ENCODE assay signal across 19 mouse cellular contexts in genomic region chr2:20291741-20292110, GRCm38 (mm10).
"Had no signal": no experiment of that assay in that cellular context is flagged by ENCODE, and none has a peak within 500 bp of the region (broad histone marks: within the 10 kb centered on the region; RNA-seq: fewer than 3 reads in every experiment).

No protein-coding gene starts in this region.

- H3K4me2 ChIP-seq: liver, embryonic 13.5 days; midbrain, embryonic 13.5 days; neural tube, embryonic 13.5 days; stomach, embryonic 15.5 days had no signal

- DNase-seq: kidney, adult 2 months; kidney, postnatal 36 days; layer of hippocampus, adult 9-11 months; liver, embryonic 13.5 days; retina, postnatal 1 day; right cerebral cortex, postnatal 25 days; spleen, adult 18-20 months; thymus, postnatal 25 days had no signal

- H3K9me3 ChIP-seq: liver, embryonic 13.5 days; megakaryocyte, embryonic 14.5 days; midbrain, embryonic 10.5 days; midbrain, embryonic 13.5 days; neural tube, embryonic 13.5 days; stomach, embryonic 15.5 days had no signal

- H3K27ac ChIP-seq: layer of hippocampus, adult 2 months; liver, embryonic 13.5 days; macrophage; midbrain, embryonic 13.5 days; neural tube, embryonic 13.5 days; stomach, embryonic 15.5 days had no signal

- H3K27me3 ChIP-seq: liver, embryonic 13.5 days; megakaryocyte, embryonic 14.5 days; midbrain, embryonic 13.5 days; neural tube, embryonic 13.5 days; stomach, embryonic 15.5 days had no signal

- H3K9ac ChIP-seq: liver, embryonic 13.5 days; midbrain, embryonic 13.5 days; neural tube, embryonic 13.5 days; stomach, embryonic 15.5 days had no signal

- H3K36me3 ChIP-seq: liver, embryonic 13.5 days; midbrain, embryonic 10.5 days; midbrain, embryonic 13.5 days; neural tube, embryonic 13.5 days; stomach, embryonic 15.5 days had no signal

- ATAC-seq: intestine, postnatal 0 days; midbrain, embryonic 13.5 days; midbrain, embryonic 16.5 days had no signal

- H3K4me3 ChIP-seq: layer of hippocampus, adult 2 months; left cerebral cortex, adult 2 months; liver, embryonic 13.5 days; megakaryocyte, embryonic 14.5 days; midbrain, embryonic 10.5 days; midbrain, embryonic 13.5 days; myocyte; neural tube, embryonic 13.5 days; stomach, embryonic 15.5 days had no signal

- H3K4me1 ChIP-seq: liver, embryonic 13.5 days; megakaryocyte, embryonic 14.5 days; midbrain, embryonic 13.5 days; neural tube, embryonic 13.5 days; stomach, embryonic 15.5 days had no signal
